Mouse (Mus musculus) urinary bladder, postnatal 36 days (tissue): Measurements from ENCODE around the gene Meig1.
A peak's percentile ranks its signal among the peaks of the same experiment; 100 is the strongest.
"Not testable (repeated sequence)": the region's sequence is repeated elsewhere in the genome, so short reads cannot be mapped to it uniquely, and the experiment has no call there.

Source experiments
- DNase-seq, 2 experiments: peaks; one replicate each; pipeline ENCODE4 v3.0.0; 2022; ENCODE audit warnings: low spot score in 2 of 2, mixed read lengths in 1 of 2

Gene Meig1

GRCm38 (mm10) chr2:3422548-3422947, at the start of gene Meig1:
Meig1 (minus strand) TSS chr2:3422648.
- no peak for DNase-seq

GRCm38 (mm10) chr2:3456590-3456989, 34.1 kb upstream of the Meig1 start:
- DNase-seq: no peak

GRCm38 (mm10) chr2:3453096-3453495, 30.6 kb upstream of the Meig1 start:
- no peak for DNase-seq

- DNase-seq: no peak
These were observed 27.0 kb upstream of the Meig1 start for GRCm38 (mm10) chr2:3449431-3449830.

GRCm38 (mm10) chr2:3445984-3446383, 23.5 kb upstream of the Meig1 start:
- no peak for DNase-seq

GRCm38 (mm10) chr2:3444206-3444605, 21.8 kb upstream of the Meig1 start:
- DNase-seq: no peak

- no peak for DNase-seq
These were observed 15.5 kb upstream of the Meig1 start for GRCm38 (mm10) chr2:3437956-3438355.

- DNase-seq: no peak
These were observed 13.1 kb upstream of the Meig1 start for GRCm38 (mm10) chr2:3435369-3436061.

- no peak for DNase-seq
These were observed 8.5 kb upstream of the Meig1 start for GRCm38 (mm10) chr2:3430956-3431355.

GRCm38 (mm10) chr2:3424579-3424910, 2.1 kb upstream of the Meig1 start:
- DNase-seq: no peak

GRCm38 (mm10) chr2:3423841-3424578, 1.6 kb upstream of the Meig1 start, which contains the start of gene Dclre1c:
Dclre1c (plus strand) TSS chr2:3424131.
- peak; percentile 81 to 88 for DNase-seq

GRCm38 (mm10) chr2:3420157-3420556, 2.3 kb downstream of the Meig1 start:
- no peak for DNase-seq

GRCm38 (mm10) chr2:3418883-3419431, 3.5 kb downstream of the Meig1 start:
- DNase-seq: peak; percentile 96 to 97

- no peak for DNase-seq
These were observed 6.8 kb downstream of the Meig1 start for GRCm38 (mm10) chr2:3415676-3416075.

- peak; percentile 35 for DNase-seq
These were observed 8.2 kb downstream of the Meig1 start for GRCm38 (mm10) chr2:3414241-3414640.

GRCm38 (mm10) chr2:3407756-3408155, 14.7 kb downstream of the Meig1 start:
- DNase-seq: no peak

- DNase-seq: no peak
These were observed 16.5 kb downstream of the Meig1 start for GRCm38 (mm10) chr2:3405981-3406380.

- DNase-seq: not testable (repeated sequence)
These were observed 25.3 kb downstream of the Meig1 start, which contains the start of gene Olah for GRCm38 (mm10) chr2:3397110-3397509. Olah (minus strand) TSS chr2:3397210.

- DNase-seq: no peak
These were observed 30.5 kb downstream of the Meig1 start for GRCm38 (mm10) chr2:3391945-3392344.

- DNase-seq: no peak
These were observed 35.2 kb downstream of the Meig1 start for GRCm38 (mm10) chr2:3387105-3387860.

GRCm38 (mm10) chr2:3365127-3365526, 57.3 kb downstream of the Meig1 start:
- DNase-seq: no peak

- DNase-seq: no peak
These were observed 61.4 kb downstream of the Meig1 start for GRCm38 (mm10) chr2:3361067-3361466.
